Mouse (Mus musculus): ENCODE measurements around the gene Faf2. TPM values are rescaled to one million over a fixed set of nuclear protein-coding genes. Genes with fewer than 3 reads are reported as not detected.

Faf2 gene
- total and polyA plus RNA-seq, 3 experiments = 40.8 to 51.7 (median 43.7) TPM

DNA sequence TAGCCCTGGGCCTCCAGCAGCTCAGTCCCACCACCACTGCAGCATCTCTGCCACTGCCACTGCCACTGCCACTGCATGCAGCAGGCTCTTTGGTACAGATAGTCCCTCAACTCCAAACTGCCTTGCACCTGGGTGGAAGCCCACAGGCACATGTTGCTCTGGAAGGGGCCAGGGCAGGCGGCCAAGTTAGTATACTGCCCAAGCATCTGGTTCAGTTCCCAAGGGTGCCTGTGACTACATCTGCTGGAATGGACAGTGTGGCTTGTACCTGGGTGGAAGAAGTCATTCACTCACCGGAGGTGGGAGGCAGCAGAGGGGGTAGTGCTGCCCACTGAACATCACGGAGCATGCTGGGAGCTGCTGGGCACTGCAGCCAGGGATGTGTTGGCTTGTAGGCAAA is 61.7 kb downstream of the Faf2 start:
- in situ Hi-C loops (cut with MboI; ENCODE audit: low pct_ligation_motif_present, low pct_unique_long_range_greater_than_20kb, low sequenced_read_pairs) = no loop called here
- Histone ChIP-seq H3K4me2 (ENCODE audit: insufficient read depth, low read depth, poor library complexity, severe bottlenecking) (no peak overlapping the region), H3K4me3 (replicated peaks in 1 of 3; ENCODE audit: low read depth in 2 of 3, low read length in 2 of 3, poor library complexity in 1 of 3) (no peak overlapping the region), H3K27ac (ENCODE audit: insufficient read depth, low read depth) (no peak overlapping the region), H3K36me3 (replicated peaks in 1 of 2; ENCODE audit: control insufficient read depth in 1 of 2, insufficient read depth in 1 of 2, low read length in 1 of 2) (peaks cover 49 to 72% of the 10 kb centered on the region in 2 experiments), H3K79me2 (replicated peaks; ENCODE audit: control insufficient read depth, extremely low read depth, insufficient read depth, poor library complexity, severe bottlenecking) (peaks cover 35% of the 10 kb centered on the region), H3K27me3 (replicated peaks) (no peaks in the 10 kb centered on the region), H3K9me3 (replicated peaks; ENCODE audit: low read length) (no peaks in the 10 kb centered on the region), H3K9ac (ENCODE audit: insufficient read depth, low read depth) (no peak overlapping the region), H3K4me1 (ENCODE audit: control insufficient read depth in 1 of 2, insufficient read depth in 2 of 2) (peaks cover 12 to 20% of the 10 kb centered on the region in 2 experiments)
- TF ChIP-seq JUN (IDR thresholded peaks at IDR 0.05; ENCODE audit: insufficient read depth, low read depth, low read length) (no peak), POLR2A (IDR thresholded peaks at IDR 0.05; ENCODE audit: low read depth, low read length) (no peak), ZMIZ1 (IDR thresholded peaks at IDR 0.05; ENCODE audit: low read depth, low read length) (no peak), NRF1 (IDR thresholded peaks at IDR 0.05; ENCODE audit: low read depth, low read length) (no peak), USF2 (conservative IDR thresholded peaks at IDR 0.05; ENCODE audit: low read depth, low read length) (no peak), MXI1 (IDR thresholded peaks at IDR 0.05; ENCODE audit: low read depth, low read length) (no peak)
- no peak for DNase-seq (ENCODE audit: extremely low read depth)
- dilution Hi-C loops (cut with MboI; ENCODE audit: extremely low pct_ligation_motif_present, extremely low pct_unique_long_range_greater_than_20kb, low sequenced_read_pairs) = no loop called here

DNA sequence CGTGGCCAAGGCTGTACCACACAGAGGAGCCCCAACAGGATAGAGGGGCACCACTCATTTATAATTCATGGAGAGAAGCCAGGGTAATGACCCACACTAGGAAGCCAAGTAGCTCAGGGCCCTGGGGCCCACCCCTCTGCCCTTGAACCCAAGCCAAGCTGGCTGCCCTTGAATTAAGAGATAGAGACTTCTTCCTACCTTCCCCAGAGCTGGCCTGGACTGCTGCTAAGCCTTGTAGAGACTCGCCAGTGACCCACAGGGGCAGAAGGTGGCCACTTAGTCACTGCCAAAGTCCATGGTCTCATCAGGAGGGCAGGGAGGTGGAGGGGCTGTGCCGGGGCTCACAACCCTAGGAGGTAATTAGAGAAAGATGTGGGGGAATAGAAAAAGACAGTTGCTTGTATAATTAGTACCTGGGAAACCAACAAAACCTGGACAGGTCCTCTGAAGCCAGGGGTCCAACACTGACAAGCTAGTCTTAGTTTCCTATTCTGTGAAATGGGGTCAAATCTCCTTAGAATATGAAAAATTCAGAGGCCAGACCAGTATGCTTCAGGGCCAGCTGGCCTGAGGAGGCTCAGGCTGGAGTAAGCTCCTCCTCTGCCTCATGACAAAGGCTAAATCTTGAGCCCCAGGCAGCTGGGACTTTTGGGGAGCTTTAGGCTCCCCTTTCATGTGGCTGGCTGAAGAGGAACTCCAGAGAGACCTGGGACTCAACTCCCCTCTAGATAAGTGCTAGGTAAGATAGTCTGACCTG is 62.7 kb downstream of the Faf2 start:
- peaks cover 43 to 64% of the 10 kb centered on the region in 2 experiments for H3K36me3 ChIP-seq (replicated peaks in 1 of 2; ENCODE audit: control insufficient read depth in 1 of 2, insufficient read depth in 1 of 2, low read length in 1 of 2)
- TF ChIP-seq JUN (IDR thresholded peaks at IDR 0.05; ENCODE audit: insufficient read depth, low read depth, low read length) = no peak
- TF ChIP-seq MAX (IDR thresholded peaks at IDR 0.05; ENCODE audit: low read length) = no peak
- dilution Hi-C loops (cut with MboI; ENCODE audit: extremely low pct_ligation_motif_present, extremely low pct_unique_long_range_greater_than_20kb, low sequenced_read_pairs) = no loop called here
- in situ Hi-C loops (cut with MboI; ENCODE audit: low pct_ligation_motif_present, low pct_unique_long_range_greater_than_20kb, low sequenced_read_pairs) = no loop called here
- no peak overlapping the region for H3K4me3 ChIP-seq (replicated peaks in 1 of 3; ENCODE audit: low read depth in 2 of 3, low read length in 2 of 3, poor library complexity in 1 of 3)
- no peaks in the 10 kb centered on the region for H3K9me3 ChIP-seq (replicated peaks; ENCODE audit: low read length)
- H3K4me2 ChIP-seq (ENCODE audit: insufficient read depth, low read depth, poor library complexity, severe bottlenecking) = no peak overlapping the region
- H3K27ac ChIP-seq (ENCODE audit: insufficient read depth, low read depth) = no peak overlapping the region
- no peak overlapping the region for H3K9ac ChIP-seq (ENCODE audit: insufficient read depth, low read depth)
- peaks cover 35% of the 10 kb centered on the region for H3K79me2 ChIP-seq (replicated peaks; ENCODE audit: control insufficient read depth, extremely low read depth, insufficient read depth, poor library complexity, severe bottlenecking)
- peaks cover 12 to 28% of the 10 kb centered on the region in 2 experiments for H3K4me1 ChIP-seq (ENCODE audit: control insufficient read depth in 1 of 2, insufficient read depth in 2 of 2)
- no peak for DNase-seq (ENCODE audit: extremely low read depth)
- H3K27me3 ChIP-seq (replicated peaks) = no peaks in the 10 kb centered on the region

DNA sequence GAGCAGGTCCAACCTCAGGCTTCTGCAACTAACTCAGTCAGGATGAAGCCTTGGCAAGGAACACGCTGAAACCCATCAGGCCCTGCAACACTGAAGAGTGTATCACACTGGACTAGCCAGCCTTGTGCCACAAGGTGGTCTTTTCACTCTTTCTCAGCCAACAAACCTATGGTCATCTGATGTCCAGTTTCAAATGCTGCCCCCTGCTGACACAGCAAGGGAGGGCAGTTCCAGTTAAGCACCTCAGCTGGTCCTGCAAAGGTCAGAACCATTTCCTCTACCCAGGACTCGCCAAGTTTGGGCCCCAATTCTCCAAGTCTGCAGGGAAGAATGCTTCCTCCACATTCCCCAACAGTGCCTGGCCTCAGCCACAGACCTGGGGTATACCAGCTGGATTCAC is 63.6 kb downstream of the Faf2 start:
- in situ Hi-C loops (cut with MboI; ENCODE audit: low pct_ligation_motif_present, low pct_unique_long_range_greater_than_20kb, low sequenced_read_pairs) = no loop called here
- H3K27me3 ChIP-seq (replicated peaks) = no peaks in the 10 kb centered on the region
- no peak overlapping the region for H3K4me3 ChIP-seq (replicated peaks in 1 of 3; ENCODE audit: low read depth in 2 of 3, low read length in 2 of 3, poor library complexity in 1 of 3)
- no peak for DNase-seq (ENCODE audit: extremely low read depth)
- peaks cover 35% of the 10 kb centered on the region for H3K79me2 ChIP-seq (replicated peaks; ENCODE audit: control insufficient read depth, extremely low read depth, insufficient read depth, poor library complexity, severe bottlenecking)
- H3K36me3 ChIP-seq (replicated peaks in 1 of 2; ENCODE audit: control insufficient read depth in 1 of 2, insufficient read depth in 1 of 2, low read length in 1 of 2) = peaks cover 40 to 60% of the 10 kb centered on the region in 2 experiments
- TF ChIP-seq PAX5 (IDR thresholded peaks at IDR 0.05; ENCODE audit: low read length) (no peak), CTCF (conservative IDR thresholded peaks at IDR 0.05 in 1 of 2, IDR thresholded peaks at IDR 0.05 in 1 of 2; ENCODE audit: low read depth in 2 of 2, low read length in 2 of 2) (peak in 1 of 2 experiments; percentile 57; a peak in 2 of 4 replicates)
- dilution Hi-C loops (cut with MboI; ENCODE audit: extremely low pct_ligation_motif_present, extremely low pct_unique_long_range_greater_than_20kb, low sequenced_read_pairs) = no loop called here
- H3K4me2 ChIP-seq (ENCODE audit: insufficient read depth, low read depth, poor library complexity, severe bottlenecking) = no peak overlapping the region
- no peak overlapping the region for H3K9ac ChIP-seq (ENCODE audit: insufficient read depth, low read depth)
- peaks cover 12 to 28% of the 10 kb centered on the region in 2 experiments for H3K4me1 ChIP-seq (ENCODE audit: control insufficient read depth in 1 of 2, insufficient read depth in 2 of 2)
- H3K27ac ChIP-seq (ENCODE audit: insufficient read depth, low read depth) = no peak overlapping the region
- no peaks in the 10 kb centered on the region for H3K9me3 ChIP-seq (replicated peaks; ENCODE audit: low read length)

All from CH12.LX (cell line).